Mouse (Mus musculus): ENCODE results near the gene Adk.

DNA sequence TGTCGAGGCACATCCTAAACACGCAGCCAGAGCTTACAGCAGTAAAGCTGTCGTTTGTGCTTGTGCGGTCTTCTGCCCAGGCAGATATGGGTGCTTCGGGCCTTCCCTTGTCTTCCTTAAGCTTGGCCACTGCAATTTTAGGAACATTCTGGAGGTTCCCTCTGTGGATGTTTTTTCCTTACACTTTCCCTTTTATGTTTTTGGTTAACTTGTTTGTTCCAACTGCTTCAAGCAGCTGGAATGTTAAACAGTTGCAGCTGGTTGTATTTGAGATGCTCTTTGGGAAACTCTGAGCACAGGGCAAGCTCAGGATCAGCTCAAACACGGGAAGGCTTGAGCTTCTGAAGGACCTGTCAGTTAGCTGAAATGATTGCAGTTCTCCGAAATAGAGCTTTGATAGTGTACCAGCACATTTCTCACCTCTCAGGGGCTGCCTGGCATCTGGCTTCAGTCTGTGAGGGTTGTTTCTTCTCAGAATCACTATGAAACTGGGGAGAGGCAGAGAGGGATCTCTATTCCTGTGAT is 34.5 kb downstream of the Adk start:
- no peak for TF ChIP-seq CTCF (IDR thresholded peaks at IDR 0.05; ENCODE audit: low read depth)
- no peak for TF ChIP-seq EP300 (IDR thresholded peaks at IDR 0.05; ENCODE audit: low read depth)
